Mouse (Mus musculus): ENCODE measurements around the gene Plekhb2. TPM values are rescaled to one million over a fixed set of nuclear protein-coding genes. Genes with fewer than 3 reads are reported as not detected.

Gene Plekhb2
- polyA plus RNA-seq, 1 experiment from 2014 or later = 79.5 TPM

DNA sequence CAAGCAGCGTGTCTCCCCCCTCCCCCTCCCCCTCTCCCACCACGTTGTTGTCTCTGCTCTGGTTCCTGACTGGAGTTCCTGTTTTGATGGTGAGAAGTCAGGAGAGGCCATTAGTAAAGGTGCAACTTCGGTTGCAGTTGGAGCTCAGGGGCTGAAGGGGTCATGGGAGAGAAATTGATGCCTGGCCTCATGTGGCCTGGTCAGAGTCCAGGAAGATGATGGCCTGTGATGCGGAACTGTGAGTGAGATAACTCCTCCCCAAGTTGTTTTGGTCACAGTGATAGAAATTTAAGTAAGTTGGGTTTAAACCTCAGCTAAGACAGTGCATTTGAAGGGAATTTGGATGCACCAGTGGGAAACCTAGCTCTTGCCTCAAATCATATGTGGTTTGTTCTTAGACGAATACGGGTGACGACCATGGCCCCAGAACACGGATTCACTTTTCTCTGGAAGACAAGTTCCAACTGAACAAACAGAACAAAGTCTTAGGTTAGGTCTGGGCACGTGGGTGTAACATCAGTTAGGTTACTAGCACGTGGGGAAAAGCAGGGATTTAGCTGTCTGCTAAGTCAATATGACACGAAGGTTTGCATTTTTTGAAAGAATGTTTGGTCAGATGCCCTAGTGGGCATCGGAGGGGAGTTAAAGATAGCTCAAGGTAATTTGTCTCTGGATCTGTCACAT is 5.4 kb downstream of the Plekhb2 start:
- WGBS = 83% methylated on average over 12 of the region's 12 CpGs
- no peak overlapping the region for H3K9ac ChIP-seq
- no peaks in the 10 kb centered on the region for H3K9me3 ChIP-seq
- no peaks in the 10 kb centered on the region for H3K36me3 ChIP-seq
- no peak overlapping the region for H3K4me3 ChIP-seq
- ATAC-seq (ENCODE audit: low FRiP score, low read depth) = no peak
- H3K4me1 ChIP-seq (replicated peaks) = peaks cover 26% of the 10 kb centered on the region
- no peak overlapping the region for H3K27ac ChIP-seq (replicated peaks)
- no peaks in the 10 kb centered on the region for H3K27me3 ChIP-seq
- H3K4me2 ChIP-seq = no peak overlapping the region

- peaks cover 18% of the 10 kb centered on the region for H3K36me3 ChIP-seq
- 67% methylated on average over 5 of the region's 5 CpGs for WGBS
- H3K9ac ChIP-seq = no peak overlapping the region
- no peak overlapping the region for H3K4me3 ChIP-seq
- no peak; the same call in 1 of the 2 replicates for ATAC-seq (ENCODE audit: low FRiP score, low read depth)
- H3K9me3 ChIP-seq = no peaks in the 10 kb centered on the region
- no peaks in the 10 kb centered on the region for H3K27me3 ChIP-seq
- H3K4me1 ChIP-seq (replicated peaks) = no peaks in the 10 kb centered on the region
- no peak overlapping the region for H3K4me2 ChIP-seq
- no peak overlapping the region for H3K27ac ChIP-seq (replicated peaks)
These were observed 8.9 kb downstream of the Plekhb2 start for GRCm38 (mm10) chr1:34858671-34859070.

- no peak for ATAC-seq (ENCODE audit: low FRiP score, low read depth)
- WGBS = 89% methylated on average over 3 of the region's 3 CpGs
These were observed 10.0 kb downstream of the Plekhb2 start for GRCm38 (mm10) chr1:34859761-34860160.

GRCm38 (mm10) chr1:34860205-34860604 is 10.4 kb downstream of the Plekhb2 start:
- H3K27me3 ChIP-seq = no peaks in the 10 kb centered on the region
- 94% methylated on average over 7 of the region's 7 CpGs for WGBS
- no peaks in the 10 kb centered on the region for H3K9me3 ChIP-seq
- no peak overlapping the region for H3K9ac ChIP-seq
- H3K27ac ChIP-seq (replicated peaks) = no peak overlapping the region
- no peak for ATAC-seq (ENCODE audit: low FRiP score, low read depth)
- no peaks in the 10 kb centered on the region for H3K4me1 ChIP-seq (replicated peaks)
- no peak overlapping the region for H3K4me3 ChIP-seq
- H3K4me2 ChIP-seq = no peak overlapping the region
- H3K36me3 ChIP-seq = peaks cover 30% of the 10 kb centered on the region

More at GRCm38 (mm10) chr1:34859761-34860160, 10.0 kb downstream of the Plekhb2 start:
- Histone ChIP-seq H3K9ac (no peak overlapping the region), H3K36me3 (peaks cover 29% of the 10 kb centered on the region), H3K4me2 (no peak overlapping the region), H3K27me3 (no peaks in the 10 kb centered on the region), H3K4me3 (no peak overlapping the region), H3K27ac (replicated peaks) (no peak overlapping the region), H3K9me3 (no peaks in the 10 kb centered on the region), H3K4me1 (replicated peaks) (no peaks in the 10 kb centered on the region)

- Histone ChIP-seq H3K9me3 (no peaks in the 10 kb centered on the region), H3K27ac (replicated peaks) (no peak overlapping the region), H3K4me3 (no peak overlapping the region), H3K27me3 (no peaks in the 10 kb centered on the region), H3K4me1 (replicated peaks) (no peaks in the 10 kb centered on the region), H3K9ac (no peak overlapping the region), H3K36me3 (peaks cover 38% of the 10 kb centered on the region), H3K4me2 (no peak overlapping the region)
- 95% methylated on average over 13 of the region's 13 CpGs for WGBS
- ATAC-seq (ENCODE audit: low FRiP score, low read depth) = no peak
These were observed 13.1 kb downstream of the Plekhb2 start for GRCm38 (mm10) chr1:34862877-34863276.

DNA sequence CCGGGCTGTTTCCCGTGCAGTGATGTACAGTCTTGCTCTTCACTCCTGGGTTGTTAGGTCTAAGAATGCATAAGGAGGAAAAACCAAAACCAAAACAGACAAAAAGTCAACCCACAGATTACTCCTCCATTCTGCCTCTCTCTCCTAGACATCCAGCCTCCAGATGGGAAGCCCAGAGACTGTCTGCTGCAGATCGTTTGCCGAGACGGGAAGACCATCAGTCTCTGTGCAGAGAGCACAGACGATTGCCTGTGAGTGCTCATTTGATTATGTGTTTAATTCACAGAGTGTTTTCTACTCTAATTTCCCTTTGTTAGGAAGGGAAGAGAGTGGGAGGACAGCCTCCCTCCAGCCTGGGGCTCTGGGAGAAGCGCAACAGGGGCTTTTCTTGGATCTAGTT is 13.5 kb downstream of the Plekhb2 start:
- Histone ChIP-seq H3K4me1 (replicated peaks) (no peaks in the 10 kb centered on the region), H3K27me3 (no peaks in the 10 kb centered on the region)
- 91% methylated on average over 7 of the region's 7 CpGs for WGBS

GRCm38 (mm10) chr1:34864243-34864642 is 14.5 kb downstream of the Plekhb2 start:
- Histone ChIP-seq H3K27ac (replicated peaks) (no peak overlapping the region), H3K9ac (no peak overlapping the region), H3K27me3 (no peaks in the 10 kb centered on the region), H3K4me2 (no peak overlapping the region), H3K9me3 (no peaks in the 10 kb centered on the region), H3K4me3 (no peak overlapping the region), H3K4me1 (replicated peaks) (no peaks in the 10 kb centered on the region), H3K36me3 (peaks cover 51% of the 10 kb centered on the region)
- 89% methylated on average over 7 of the region's 7 CpGs for WGBS
- ATAC-seq (ENCODE audit: low FRiP score, low read depth) = no peak

More for the DNA sequence above, 13.5 kb downstream of the Plekhb2 start:
- peaks cover 42% of the 10 kb centered on the region for H3K36me3 ChIP-seq
- no peak overlapping the region for H3K27ac ChIP-seq (replicated peaks)
- H3K9ac ChIP-seq = no peak overlapping the region
- no peak overlapping the region for H3K4me2 ChIP-seq
- no peaks in the 10 kb centered on the region for H3K9me3 ChIP-seq
- H3K4me3 ChIP-seq = no peak overlapping the region
- ATAC-seq (ENCODE audit: low FRiP score, low read depth) = no peak

DNA sequence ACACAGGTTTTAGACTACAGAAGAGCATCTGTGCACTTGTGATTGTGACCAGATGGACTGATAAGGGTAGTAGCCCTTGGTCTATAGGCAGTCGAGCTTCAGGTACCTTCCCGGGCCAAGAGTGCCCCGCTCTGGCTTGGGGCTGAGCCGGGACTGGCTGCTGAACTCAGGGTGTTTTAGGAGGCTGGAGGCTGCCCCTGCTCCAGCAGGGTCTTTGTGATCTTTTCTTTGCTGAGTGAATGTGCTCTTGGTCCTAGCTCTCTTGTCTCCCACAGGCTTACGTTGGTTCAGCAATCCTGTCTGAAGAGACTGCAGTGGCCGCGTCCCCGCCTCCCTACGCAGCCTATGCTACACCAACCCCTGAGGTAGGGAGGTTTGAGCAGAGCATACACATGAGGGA is 16.1 kb downstream of the Plekhb2 start:
- no peaks in the 10 kb centered on the region for H3K27me3 ChIP-seq
- H3K9ac ChIP-seq = no peak overlapping the region
- no peaks in the 10 kb centered on the region for H3K4me1 ChIP-seq (replicated peaks)
- 87% methylated on average over 9 of the region's 9 CpGs for WGBS
- H3K4me2 ChIP-seq = no peak overlapping the region
- H3K9me3 ChIP-seq = no peaks in the 10 kb centered on the region
- H3K36me3 ChIP-seq = peaks cover 65% of the 10 kb centered on the region
- H3K27ac ChIP-seq (replicated peaks) = no peak overlapping the region
- no peak overlapping the region for H3K4me3 ChIP-seq
- no peak for ATAC-seq (ENCODE audit: low FRiP score, low read depth)

GRCm38 (mm10) chr1:34866815-34867573 is 17.2 kb downstream of the Plekhb2 start:
- Histone ChIP-seq H3K27me3 (no peaks in the 10 kb centered on the region), H3K4me1 (replicated peaks) (no peaks in the 10 kb centered on the region), H3K4me2 (no peak overlapping the region), H3K9ac (no peak overlapping the region), H3K27ac (replicated peaks) (no peak overlapping the region), H3K9me3 (no peaks in the 10 kb centered on the region), H3K4me3 (no peak overlapping the region), H3K36me3 (peaks cover 72% of the 10 kb centered on the region)
- ATAC-seq (ENCODE audit: low FRiP score, low read depth) = peak; percentile 44; the same call in 1 of the 2 replicates
- 60% methylated on average over 10 of the region's 10 CpGs for WGBS

- Histone ChIP-seq H3K36me3 (peaks cover 69% of the 10 kb centered on the region), H3K4me2 (no peak overlapping the region), H3K9ac (no peak overlapping the region), H3K27ac (replicated peaks) (no peak overlapping the region), H3K4me3 (no peak overlapping the region), H3K4me1 (replicated peaks) (no peaks in the 10 kb centered on the region), H3K27me3 (no peaks in the 10 kb centered on the region), H3K9me3 (no peaks in the 10 kb centered on the region)
- 92% methylated on average over 5 of the region's 5 CpGs for WGBS
- no peak for ATAC-seq (ENCODE audit: low FRiP score, low read depth)
These were observed 17.8 kb downstream of the Plekhb2 start for GRCm38 (mm10) chr1:34867574-34867955.

- Histone ChIP-seq H3K4me2 (no peak overlapping the region), H3K9ac (no peak overlapping the region), H3K9me3 (no peaks in the 10 kb centered on the region), H3K36me3 (peaks cover 68% of the 10 kb centered on the region), H3K27ac (replicated peaks) (no peak overlapping the region), H3K27me3 (no peaks in the 10 kb centered on the region), H3K4me3 (no peak overlapping the region), H3K4me1 (replicated peaks) (no peaks in the 10 kb centered on the region)
- WGBS = 94% methylated on average over 8 of the region's 8 CpGs
- 0 out of 2 replicates have a peak, but pooled peaks have one; percentile 32 for ATAC-seq (ENCODE audit: low FRiP score, low read depth)
These were observed 18.6 kb downstream of the Plekhb2 start for GRCm38 (mm10) chr1:34868391-34868790.

- no peaks in the 10 kb centered on the region for H3K4me1 ChIP-seq (replicated peaks)
- no peak for ATAC-seq (ENCODE audit: low FRiP score, low read depth)
- H3K9ac ChIP-seq = no peak overlapping the region
- H3K9me3 ChIP-seq = no peaks in the 10 kb centered on the region
- H3K4me2 ChIP-seq = no peak overlapping the region
- 95% methylated on average over 16 of the region's 16 CpGs for WGBS
- no peak overlapping the region for H3K4me3 ChIP-seq
- peaks cover 61% of the 10 kb centered on the region for H3K36me3 ChIP-seq
- H3K27me3 ChIP-seq = no peaks in the 10 kb centered on the region
- no peak overlapping the region for H3K27ac ChIP-seq (replicated peaks)
These were observed 19.5 kb downstream of the Plekhb2 start for GRCm38 (mm10) chr1:34869231-34869630.
